Mouse (Mus musculus) thymus, postnatal 0 days (tissue): ENCODE results near the gene P2ry13. TPM values are rescaled to one million over a fixed set of nuclear protein-coding genes. Genes with fewer than 3 reads are reported as not detected.
A peak's percentile ranks its signal among the peaks of the same experiment; 100 is the strongest.

ENCODE experiments used
- DNase-seq: peaks from one replicate; pipeline ENCODE4 v3.0.0-alpha.2; 2015; ENCODE audit warnings: low spot score
- polyA plus RNA-seq: library from polyadenylated mRNA; unstranded; fragments of >200 nt; fragmentation: Nextera tagmentation; extraction: Ambion mirVana; gene quantifications from 2 replicates; pipeline ENCODE4 v1.2.1, GENCODE M21; 2015

P2ry13 gene
- polyA plus RNA-seq: 4.6 and 5.3 TPM in 2 replicates

DNA sequence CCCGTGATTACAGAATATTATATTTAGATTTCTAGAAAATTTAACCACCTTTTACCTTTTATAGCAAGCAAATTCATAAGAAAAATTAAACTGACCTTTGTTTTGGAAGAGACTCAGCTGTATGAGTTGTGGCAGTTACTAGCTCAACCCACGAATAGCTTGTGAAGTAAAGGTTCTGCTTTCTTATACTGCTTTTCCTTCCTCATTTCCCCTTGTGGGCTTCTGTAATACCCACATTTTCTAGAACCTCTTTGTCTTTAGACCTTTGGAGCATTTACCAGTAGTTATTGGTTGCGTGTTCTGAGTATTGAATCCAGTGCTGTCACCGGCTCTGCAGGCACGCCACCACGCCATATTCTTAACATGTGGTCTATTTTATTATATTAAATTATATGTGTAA, at the start of gene P2ry13:
TSS of gene P2ry13 (minus strand) at position 156 of the 400 bp plus-strand sequence.
- no peak for DNase-seq

DNA sequence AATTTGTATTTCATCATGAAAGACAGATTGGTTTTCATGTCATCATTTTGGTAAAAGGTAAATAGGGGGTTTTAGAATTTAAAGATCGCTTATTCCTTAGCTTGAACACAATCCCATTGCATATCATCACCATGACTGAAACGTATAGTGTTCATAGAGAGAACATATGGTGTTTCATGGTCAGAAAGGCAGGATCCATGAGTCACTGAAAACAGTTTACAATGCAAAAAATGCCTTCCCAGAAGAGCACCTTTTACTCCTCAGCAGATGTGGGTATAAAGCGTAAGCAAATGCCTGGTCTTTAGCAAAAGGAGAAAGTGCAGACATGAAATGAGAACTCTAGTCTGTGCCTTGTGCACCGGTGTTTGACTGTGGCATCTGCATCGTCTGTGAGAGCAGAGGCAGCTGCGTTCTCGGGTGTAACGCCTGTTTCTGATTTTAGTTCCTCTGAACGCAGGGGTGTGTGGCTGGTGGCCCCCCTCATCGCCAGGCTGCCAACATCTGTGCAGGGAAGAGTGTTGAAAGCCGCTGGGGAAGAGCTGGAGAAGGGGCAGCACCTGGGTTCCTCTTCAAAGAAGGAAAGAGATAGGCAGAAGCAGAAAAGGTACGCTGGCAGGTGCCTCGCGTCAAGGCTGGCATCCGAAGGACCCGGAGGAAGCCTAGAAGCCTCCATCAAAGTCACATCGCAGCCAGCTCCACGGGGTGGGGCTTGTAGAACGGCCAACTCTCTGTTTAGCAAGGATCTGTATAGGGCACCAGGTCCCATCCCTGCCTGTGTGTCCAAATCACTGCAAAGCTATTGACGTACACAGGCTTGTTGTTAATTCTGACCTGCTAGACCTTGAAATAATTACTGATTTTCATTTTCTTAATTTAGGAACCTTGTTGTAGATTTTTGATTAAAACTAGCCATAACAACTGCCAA, 47.3 kb upstream of the P2ry13 start:
- peak; percentile 86 for DNase-seq

DNA sequence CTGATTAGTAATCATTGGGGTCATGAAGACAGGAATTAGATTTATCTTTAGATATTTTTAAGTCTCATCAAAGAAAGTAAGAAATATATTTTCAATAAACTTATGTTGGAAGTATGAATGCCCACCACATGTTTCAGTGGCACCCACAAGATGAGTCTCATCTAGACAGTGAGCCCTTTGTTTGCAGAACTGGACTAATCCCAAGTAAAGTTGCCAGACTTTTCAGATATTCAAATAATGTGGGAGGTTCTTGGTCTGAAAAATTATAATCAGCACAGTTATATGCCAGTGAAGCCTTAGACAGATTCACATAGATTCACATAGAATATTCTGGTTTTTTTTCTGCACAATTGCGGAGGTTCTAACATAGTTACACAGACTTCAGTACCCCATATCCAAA, 39.8 kb upstream of the P2ry13 start:
- no peak for DNase-seq

DNA sequence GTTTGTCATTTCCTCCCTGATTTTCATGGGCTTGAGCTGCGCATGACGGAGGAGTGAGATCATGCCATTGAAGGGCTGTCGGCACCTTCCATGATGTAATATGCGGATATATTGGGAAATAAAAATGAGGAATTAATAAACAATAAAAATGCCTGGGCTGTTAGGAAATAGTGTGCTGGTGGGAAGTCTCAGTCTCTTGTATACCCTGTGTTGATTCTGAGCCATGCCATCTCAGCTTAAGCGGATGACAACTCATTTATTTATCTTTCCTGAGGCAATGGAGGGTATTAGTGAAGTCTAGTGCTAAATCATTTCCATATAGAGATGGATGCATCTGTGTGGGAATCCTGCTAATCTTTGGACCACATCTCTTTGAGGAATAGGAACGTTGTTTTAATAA, 37.3 kb upstream of the P2ry13 start:
- DNase-seq: no peak

DNA sequence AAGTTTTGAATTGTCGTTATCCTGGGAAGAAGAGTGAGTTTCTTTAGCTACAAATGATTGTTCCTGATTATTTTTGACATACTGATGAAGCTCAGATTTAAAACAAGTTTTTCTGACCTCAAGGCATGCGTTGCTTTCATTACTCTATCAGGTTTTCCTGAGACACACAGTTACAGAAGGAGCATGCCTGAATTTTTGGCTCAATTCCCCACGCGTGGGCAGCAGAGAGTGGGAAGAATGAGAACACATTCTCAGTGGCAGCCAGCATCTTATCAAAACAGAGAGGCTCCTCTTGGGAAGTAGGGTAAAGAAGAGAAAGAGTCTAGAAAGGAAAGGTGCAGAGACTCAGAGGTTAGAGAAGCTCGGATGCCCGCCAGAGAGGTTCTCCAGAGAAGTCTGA, 32.7 kb upstream of the P2ry13 start:
- no peak for DNase-seq

DNA sequence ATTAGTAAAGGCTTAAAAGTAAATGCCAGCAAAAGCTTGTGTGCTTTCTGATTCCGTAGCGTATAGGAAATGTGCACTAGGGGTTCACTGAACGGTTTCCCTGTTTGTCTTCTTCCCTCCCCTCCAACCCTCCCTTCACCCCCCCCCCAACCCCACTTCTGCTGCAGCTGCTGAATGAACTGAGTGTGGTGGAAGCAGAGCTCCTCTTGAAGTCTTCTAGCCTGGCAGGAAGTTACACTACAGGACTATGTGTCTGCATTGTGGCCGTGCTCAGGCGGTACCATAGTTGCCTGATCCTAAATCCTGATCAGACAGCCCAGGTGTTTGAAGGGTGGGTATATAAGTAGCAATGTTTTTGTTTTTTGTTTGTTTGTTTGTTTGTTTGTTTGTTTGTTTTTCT, 24.2 kb upstream of the P2ry13 start:
- peak; percentile 89 for DNase-seq

DNA sequence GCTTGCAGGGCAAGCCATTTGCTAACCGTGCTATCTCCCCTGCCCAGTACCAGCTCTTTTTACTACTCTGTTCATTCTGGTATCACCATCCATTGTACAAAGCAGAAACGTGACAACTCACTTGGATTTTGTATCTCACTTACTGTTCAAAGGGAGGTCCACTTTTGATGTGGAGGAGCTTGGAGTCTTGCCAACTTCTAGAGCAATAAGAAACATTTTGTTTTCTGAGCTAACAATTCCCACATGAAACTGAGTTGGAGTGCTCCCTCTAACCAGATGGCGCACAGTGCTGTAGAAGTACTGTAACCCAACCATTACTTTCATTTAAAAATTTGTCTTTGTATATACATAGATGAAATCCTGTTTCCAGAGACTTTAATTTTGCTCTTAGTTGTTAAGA, 20.2 kb upstream of the P2ry13 start:
- DNase-seq: no peak

DNA sequence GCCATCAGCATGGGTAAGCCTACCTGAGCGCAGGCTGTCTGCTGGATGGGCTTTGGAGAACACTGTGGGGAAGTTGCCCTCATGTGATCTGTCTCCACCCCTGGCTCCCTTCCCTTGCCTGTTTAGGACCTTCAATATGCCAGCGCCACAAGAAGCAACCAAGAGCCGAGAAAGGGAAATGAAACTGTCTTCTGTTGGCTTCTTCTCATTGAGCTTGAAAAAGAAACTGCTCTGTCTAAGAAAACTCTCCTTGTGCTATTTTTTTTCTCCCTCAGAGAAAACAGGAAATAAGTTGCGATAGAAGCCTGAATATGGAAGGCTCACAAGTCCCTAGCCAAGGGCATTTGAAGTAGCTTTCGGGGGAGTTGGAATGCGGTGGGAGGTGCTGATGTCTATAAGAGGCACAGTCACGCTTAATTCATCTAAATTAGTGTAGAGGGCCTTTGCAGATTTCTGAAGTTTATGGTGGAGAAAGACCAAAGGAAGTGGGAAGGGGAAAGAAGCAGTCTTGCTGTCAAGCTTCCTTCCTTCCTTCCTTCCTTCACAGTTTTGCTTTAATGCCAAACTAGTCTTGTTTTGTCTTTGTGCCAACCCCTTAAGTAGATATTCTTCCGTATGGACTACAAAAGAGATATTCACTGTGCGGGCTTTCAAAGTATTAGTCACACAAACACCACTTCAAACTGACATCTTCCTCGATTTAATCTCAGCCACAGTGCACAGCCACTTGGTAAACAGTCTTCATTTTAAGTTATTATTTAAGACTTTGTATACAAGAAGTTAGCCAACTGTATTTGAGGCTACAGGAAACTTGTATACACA, 18.3 kb upstream of the P2ry13 start:
- peak; percentile 50 for DNase-seq

DNA sequence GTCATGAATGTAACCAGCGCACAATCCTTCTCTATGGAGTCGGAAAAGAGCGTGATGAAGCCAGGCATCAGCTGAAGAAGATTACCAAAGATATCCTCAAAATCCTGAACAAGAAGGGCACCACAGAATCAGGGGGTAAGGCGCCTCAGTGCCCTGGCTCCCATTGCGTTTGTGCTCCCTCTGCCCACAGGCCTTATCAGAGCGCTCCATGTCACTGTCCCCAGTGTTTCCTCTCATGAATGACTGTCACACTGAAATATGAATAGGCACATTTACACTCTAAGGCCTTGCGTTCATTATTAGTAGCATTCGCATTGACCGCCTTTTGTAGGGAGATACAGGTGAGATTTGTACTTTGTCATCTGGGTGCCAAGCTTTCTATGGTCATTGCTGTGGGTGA, 17.0 kb upstream of the P2ry13 start:
- no peak for DNase-seq

DNA sequence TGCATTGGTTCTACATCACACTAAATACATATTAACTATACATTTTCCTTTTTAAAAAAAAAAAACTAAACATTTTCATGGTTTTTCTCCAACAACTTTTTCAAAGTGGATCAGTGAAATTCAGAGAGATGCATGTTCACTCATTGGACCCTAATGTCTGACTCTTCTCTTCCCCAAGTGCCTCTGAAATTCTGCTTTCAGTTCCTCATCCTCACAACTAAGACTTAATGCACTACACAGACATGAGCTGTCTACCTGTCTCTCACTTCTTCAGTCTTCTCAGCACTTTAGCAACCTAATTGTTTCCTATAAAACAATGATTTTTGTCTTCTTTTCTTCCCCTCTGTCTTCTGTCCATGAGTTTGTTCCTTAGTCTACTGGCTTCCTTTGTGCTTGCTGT, 14.7 kb upstream of the P2ry13 start:
- DNase-seq: no peak

DNA sequence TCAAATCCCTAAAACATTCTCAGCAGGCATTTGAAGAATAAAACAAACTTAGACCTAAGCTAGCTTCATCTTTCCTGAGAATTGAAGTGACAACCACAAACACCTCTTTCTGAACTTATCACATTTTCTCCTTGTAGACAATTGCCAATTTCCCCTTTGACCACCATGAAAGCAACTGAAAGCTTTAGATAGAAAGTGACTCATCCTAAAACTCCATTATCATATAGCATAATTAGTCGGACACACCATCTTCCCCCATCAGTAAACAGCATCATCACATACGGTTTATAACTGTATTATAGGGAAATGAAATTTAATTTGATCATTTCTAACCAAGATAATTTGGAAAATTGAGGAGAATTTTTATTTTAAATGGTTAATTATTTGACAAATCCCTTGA, 11.6 kb upstream of the P2ry13 start:
- no peak for DNase-seq

DNA sequence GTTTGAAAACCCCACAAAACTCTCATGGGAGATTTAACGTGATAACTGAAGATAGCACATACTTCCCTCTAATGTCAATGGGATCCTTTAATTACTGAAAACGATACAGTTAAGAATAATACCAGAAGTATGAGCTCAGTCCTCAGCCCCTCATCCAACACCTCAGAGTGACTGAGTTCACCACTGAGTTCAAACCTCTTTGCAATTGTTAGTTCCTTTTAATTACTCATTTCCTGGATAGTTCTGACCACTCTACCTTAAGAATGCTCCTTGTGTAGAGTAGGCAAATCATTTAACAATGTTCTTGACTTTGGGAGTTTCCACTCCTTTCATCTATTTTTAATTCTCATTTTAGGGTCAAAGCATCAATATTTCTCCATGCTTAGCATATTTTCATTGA, 8.6 kb upstream of the P2ry13 start:
- DNase-seq: no peak

DNA sequence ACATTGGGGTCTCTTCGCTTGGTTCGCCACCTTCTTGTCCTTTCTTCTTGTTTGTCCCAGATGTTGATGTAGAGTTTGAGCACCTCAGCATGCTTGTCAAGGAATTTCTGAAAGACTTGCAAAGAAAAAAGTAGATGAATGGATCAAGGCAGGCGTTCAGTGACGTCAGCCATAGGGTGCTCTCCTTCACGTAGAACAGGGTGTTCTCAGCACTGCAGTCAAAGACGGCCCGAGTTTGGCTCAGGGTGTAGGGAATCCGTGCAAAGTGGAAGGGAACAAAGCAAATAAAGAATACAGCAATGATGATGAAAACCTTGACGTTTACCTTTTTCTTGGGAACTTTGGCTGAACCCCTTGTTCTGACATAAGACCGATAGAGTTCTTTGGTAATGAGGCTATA, 6.5 kb upstream of the P2ry13 start:
- DNase-seq: no peak

DNA sequence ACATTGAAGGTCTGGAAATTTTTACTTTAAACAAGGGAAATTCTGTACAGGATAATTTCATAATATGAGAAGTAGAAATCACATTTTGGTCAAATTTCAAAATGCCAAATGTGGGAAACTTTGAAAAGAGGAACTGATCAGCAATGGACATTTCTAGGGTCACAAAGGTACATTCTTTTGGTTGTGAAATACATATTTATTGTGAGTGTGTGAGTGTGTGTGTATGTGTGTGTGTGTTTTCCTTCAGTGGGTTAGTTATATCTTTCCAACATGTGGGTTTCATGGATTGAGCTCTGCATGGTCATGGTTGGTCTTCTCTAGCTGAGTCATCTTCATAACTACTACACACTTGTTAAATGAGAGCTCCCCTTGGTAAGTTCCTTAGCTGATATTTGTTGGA, 1.7 kb upstream of the P2ry13 start:
- no peak for DNase-seq

DNA sequence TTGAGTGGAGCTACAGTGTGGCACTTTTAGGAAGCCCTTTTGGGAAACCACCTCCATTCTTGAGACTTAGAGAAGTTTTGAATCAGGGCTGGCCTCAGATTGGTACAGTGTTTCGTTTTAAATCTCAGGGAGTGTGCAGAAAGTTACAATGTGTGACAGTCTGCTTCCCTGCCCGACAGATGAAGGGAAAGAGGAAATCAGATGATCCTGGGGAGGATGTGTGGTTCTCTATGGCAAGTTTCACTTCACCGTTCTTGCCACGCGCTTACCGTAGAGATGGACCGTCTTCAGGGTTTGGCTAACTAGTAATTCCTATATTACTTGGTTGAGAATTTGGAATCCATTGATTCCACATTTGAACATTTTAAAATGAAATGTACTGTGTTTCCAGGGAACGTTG, 1.1 kb upstream of the P2ry13 start:
- DNase-seq: no peak

DNA sequence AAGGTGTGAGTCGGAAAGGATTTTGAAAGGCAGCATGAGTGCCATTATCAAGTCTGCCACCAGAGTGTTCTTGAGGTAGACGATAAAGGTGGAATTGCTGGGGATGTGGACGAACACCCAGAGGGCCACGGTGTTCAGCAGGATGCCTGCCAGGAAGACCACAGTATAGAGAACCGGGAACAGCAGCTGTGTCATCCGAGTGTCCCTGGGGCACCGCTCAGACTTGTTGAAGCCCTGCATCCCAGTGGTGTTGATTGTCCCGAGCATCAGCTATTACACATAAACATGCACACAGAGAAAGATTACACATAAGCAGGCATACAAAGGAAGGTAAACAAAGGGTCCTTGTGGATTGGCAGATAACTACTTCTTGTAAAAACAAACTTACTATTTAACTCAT, 593 bp downstream of the P2ry13 start:
- DNase-seq: no peak

DNA sequence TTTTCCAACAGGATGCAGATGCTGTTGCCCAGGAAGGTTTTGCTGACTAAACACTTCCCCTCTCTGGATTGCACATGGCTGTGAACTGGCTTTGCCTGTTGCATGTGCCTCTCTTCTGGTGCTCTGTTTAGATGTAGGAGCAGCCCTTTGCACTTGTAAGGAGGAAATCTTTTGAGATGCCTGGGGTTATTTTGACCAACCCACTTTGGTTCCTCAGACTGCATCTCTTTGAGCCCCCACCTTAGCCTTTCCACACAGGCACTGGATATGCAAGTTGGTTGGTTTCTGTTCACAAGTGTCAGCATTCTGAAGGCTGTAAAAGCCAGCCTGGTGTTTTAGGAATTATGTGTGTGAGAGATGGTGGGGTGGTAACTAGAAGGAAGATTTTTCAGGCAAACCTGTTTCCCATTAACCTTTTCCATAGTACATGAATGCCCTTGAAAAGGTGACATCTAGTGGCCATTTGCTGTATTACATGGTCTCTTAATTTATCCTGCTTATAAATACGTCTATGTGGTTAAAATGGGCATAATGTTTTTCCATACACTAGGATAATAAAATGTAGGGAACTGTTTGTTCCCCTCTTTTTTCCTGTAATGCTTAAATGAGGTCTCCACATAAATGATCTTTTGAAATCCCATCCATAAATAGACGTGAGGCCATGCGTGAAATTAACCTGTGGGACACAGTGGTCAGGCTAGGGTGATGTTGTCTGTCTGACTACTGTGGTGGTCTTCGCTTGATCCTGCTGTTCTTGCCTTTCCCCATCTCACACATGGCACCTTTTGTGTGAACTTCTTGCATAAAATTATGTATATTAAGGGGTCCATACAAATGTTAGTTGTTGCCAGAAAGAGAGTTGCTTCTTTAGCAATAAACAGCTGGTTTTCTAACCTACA, 1.8 kb downstream of the P2ry13 start:
- DNase-seq: peak; percentile 55

DNA sequence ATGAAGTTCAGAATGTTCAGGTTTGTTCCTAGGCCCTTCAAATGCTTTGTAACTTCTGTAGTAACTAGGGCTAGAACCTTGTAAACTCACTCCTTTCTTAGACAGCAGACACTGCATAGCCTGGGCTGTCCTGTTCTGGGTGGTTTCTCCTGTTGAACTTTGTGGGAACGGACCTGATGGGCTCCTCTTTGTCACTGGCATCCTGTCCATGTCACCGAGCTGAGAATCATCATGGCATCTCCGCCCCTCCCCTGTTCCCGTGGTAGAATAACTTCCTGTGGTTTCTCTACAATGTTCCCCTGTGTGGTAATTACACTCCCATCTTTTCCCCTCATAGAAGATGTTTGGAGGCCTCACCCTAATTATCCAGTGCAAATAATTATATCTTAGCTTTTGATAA, 4.7 kb downstream of the P2ry13 start:
- DNase-seq: peak; percentile 26

DNA sequence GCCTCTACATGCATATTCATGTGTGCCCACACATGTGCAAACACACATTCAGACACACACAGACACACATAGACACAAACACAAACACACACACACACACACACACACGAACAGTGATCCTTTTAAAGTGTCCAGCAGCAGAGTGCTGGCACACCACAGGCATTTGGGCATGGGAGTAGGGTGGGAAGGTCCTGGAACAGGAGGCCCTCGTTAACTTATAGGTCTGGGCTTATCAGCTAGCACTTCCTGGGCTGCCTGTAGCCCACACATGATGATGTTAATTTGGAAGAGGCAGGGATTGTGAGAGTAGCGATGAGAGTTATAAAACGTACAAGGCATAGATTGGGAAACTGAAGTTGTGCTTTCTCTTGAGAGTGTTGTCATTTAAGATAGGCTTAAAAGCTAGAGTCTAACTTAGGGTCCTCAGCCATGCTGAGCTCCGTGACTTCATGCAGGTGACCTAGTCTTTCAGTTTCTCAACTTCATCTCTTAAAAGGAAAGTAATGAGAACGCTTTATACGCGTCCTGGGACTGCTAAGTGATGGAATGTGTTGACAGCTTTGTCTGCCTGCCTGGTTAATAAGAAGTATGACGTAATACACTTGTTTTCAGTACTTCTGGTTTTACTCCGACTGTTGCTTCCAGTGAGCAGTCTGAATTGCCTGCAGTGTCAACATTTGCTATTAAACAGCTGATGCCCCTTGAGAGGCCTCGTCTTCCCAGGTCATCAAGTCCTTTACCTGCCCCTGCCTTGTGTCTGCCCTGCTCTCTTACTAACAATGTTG, 5.8 kb downstream of the P2ry13 start:
- no peak for DNase-seq

DNA sequence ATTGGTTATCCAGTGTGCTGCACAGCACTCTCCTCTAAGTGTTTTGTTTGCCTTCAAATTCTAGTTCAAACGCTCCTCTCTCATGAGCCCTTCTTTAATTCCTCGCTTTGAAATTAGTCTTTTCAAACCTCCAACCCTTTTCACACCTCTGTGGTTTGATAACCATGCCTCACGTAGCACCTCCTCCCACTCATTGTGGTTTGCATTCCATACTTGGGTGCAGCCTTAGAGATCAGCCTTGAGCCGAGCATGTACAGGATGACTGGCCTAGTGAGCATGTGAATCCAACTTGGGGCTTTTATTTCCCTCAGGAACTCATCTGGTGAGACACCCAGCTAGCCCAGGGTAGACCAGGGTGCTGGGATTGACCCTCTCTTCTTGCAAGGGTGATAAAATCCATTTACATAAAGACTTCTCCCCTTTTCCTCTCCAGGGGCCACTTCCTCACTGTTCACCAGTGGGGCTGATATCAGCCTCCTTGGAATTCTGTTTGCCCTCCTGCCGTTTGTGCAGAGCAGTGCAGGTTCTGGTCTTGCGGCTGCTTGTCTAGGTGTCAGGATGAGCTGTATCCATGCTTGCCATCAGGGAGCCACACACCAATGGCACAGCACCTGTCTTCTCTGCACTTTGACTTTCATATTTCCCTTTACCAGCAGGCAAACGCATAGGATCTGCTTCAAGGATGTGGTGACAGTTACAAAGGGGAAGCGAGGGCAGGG, 6.7 kb downstream of the P2ry13 start:
- no peak for DNase-seq
